Mouse (Mus musculus) spleen, embryonic (tissue): ENCODE measurements at regions not wholly inside any gene's neighbourhood (a gene's known extent, or its start where the extent isn't known, plus 50 kb on each side); places are given as distances from the start of the nearest gene placed in this dataset.

Experiments
- CTCF ChIA-PET: fragments of 350-600 bp; sonication (Branson Sonifier 250); formaldehyde crosslinking; loops from one replicate; lab custom pipeline; 2022; lab: Charles Lee

- CTCF ChIA-PET = no interaction called here
Observed at GRCm38 (mm10) chr5:21109030-21109429, 53.3 kb upstream of the Ptpn12 start.

- CTCF ChIA-PET = no interaction called here
Observed at GRCm38 (mm10) chr5:21113377-21113776, 57.7 kb upstream of the Ptpn12 start.

- CTCF ChIA-PET = no interaction called here
Observed at GRCm38 (mm10) chr5:21115552-21115951, 59.8 kb upstream of the Ptpn12 start.

GRCm38 (mm10) chr5:21123081-21123480 lies 63.0 kb upstream of the Gsap start:
- CTCF ChIA-PET = no interaction called here

- CTCF ChIA-PET = no interaction called here
Observed at GRCm38 (mm10) chr5:21125085-21125484, 61.0 kb upstream of the Gsap start.

- CTCF ChIA-PET = interaction anchor here (0.6 to 1.2 kb wide), 3 partner anchors 147 to 329 kb away, joined by 3 read pairs; no protein-coding TSS in a partner anchor
Observed at GRCm38 (mm10) chr5:21131173-21131572, 54.9 kb upstream of the Gsap start.

GRCm38 (mm10) chr5:21131943-21132342 lies 54.1 kb upstream of the Gsap start:
- CTCF ChIA-PET = interaction anchor here (1.2 kb wide), 1 partner anchor 177 kb away, joined by 3 read pairs; no protein-coding TSS in a partner anchor

GRCm38 (mm10) chr5:21135476-21135875 lies 50.6 kb upstream of the Gsap start:
- CTCF ChIA-PET = no interaction called here

- CTCF ChIA-PET = no interaction called here
Observed at GRCm38 (mm10) chr5:21136081-21136480, 50.0 kb upstream of the Gsap start.
